Mouse (Mus musculus) forebrain, embryonic 12.5 days (tissue): ENCODE results near the gene Abca4. TPM values are rescaled to one million over a fixed set of nuclear protein-coding genes. Genes with fewer than 3 reads are reported as not detected.
"Not testable (repeated sequence)": the region's sequence is repeated elsewhere in the genome, so short reads cannot be mapped to it uniquely, and the experiment has no call there.

ENCODE experiments used
- ATAC-seq: fragments of 200-750 bp; cut with Nextera tagmentation; 2 replicates; pipeline ENCODE4 v1.8.0; 2017; ENCODE audit warnings: moderate TSS enrichment; ENCODE audit not compliant: low FRiP score
- H3K27ac ChIP-seq: fragments of 300-500 bp; sonication (generic); 2 replicates; pipeline ENCODE4 v1.5.1; 2016; ENCODE audit warnings: mild to moderate bottlenecking
- H3K27me3 ChIP-seq: fragments of 300-500 bp; sonication (generic); 2 replicates; pipeline ENCODE4 v1.6.1; 2016; ENCODE audit warnings: mild to moderate bottlenecking
- H3K36me3 ChIP-seq: fragments of 300-500 bp; sonication (generic); replicated peaks from 2 replicates; pipeline ENCODE4 v1.6.1; 2016; ENCODE audit warnings: mild to moderate bottlenecking
- H3K4me1 ChIP-seq: fragments of 300-500 bp; sonication (generic); 2 replicates; pipeline ENCODE4 v1.6.1; 2016
- H3K4me2 ChIP-seq: fragments of 300-500 bp; sonication (generic); 2 replicates; pipeline ENCODE4 v1.6.1; 2016; ENCODE audit warnings: mild to moderate bottlenecking, moderate library complexity
- H3K4me3 ChIP-seq: fragments of 300-500 bp; sonication (generic); replicated peaks from 2 replicates; pipeline ENCODE4 v1.5.1; 2016; ENCODE audit warnings: mild to moderate bottlenecking
- H3K9ac ChIP-seq: fragments of 300-500 bp; sonication (generic); 2 replicates; pipeline ENCODE4 v1.6.1; 2016; ENCODE audit warnings: mild to moderate bottlenecking
- H3K9me3 ChIP-seq: fragments of 300-500 bp; sonication (generic); 2 replicates; pipeline ENCODE4 v1.6.1; 2016
- WGBS: fragments of 180-500 bp; shearing (Covaris S2); methylation state at CpG from one replicate; pipeline ENCODE4 v1.1.7; 2016; 5-methylcytosine and 5-hydroxymethylcytosine counted together
- polyA plus RNA-seq: library from polyadenylated mRNA; unstranded; fragments of >200 nt; fragmentation: Nextera tagmentation; extraction: Ambion mirVana; gene quantifications from 2 replicates; pipeline ENCODE4 v1.2.1, GENCODE M21; 2016

Gene Abca4
- polyA plus RNA-seq, 1 experiment from 2014 or later, result 1.1 TPM

GRCm38 (mm10) chr3:122210434-122210833 lies 166.2 kb downstream of the Abca4 start:
- H3K9ac ChIP-seq, result no peak overlapping the region
- no peak overlapping the region for H3K27ac ChIP-seq
- H3K9me3 ChIP-seq, result no peaks in the 10 kb centered on the region
- no peaks in the 10 kb centered on the region for H3K4me1 ChIP-seq
- WGBS, result 63% methylated on average over 5 of the region's 5 CpGs
- H3K36me3 ChIP-seq, result no peaks in the 10 kb centered on the region
- H3K27me3 ChIP-seq, result no peaks in the 10 kb centered on the region
- no peak overlapping the region for H3K4me3 ChIP-seq
- no peak for ATAC-seq
- no peak overlapping the region for H3K4me2 ChIP-seq

- Histone ChIP-seq H3K36me3 (no peaks in the 10 kb centered on the region), H3K27me3 (no peaks in the 10 kb centered on the region), H3K27ac (no peak overlapping the region), H3K9ac (no peak overlapping the region), H3K9me3 (no peaks in the 10 kb centered on the region), H3K4me2 (no peak overlapping the region), H3K4me1 (no peaks in the 10 kb centered on the region), H3K4me3 (no peak overlapping the region)
- 90% methylated on average over 7 of the region's 7 CpGs for WGBS
- no peak for ATAC-seq
Observed at GRCm38 (mm10) chr3:122210846-122211245, 166.6 kb downstream of the Abca4 start.

GRCm38 (mm10) chr3:122211446-122212125 lies 167.3 kb downstream of the Abca4 start:
- Histone ChIP-seq H3K27me3 (no peaks in the 10 kb centered on the region), H3K4me3 (no peak overlapping the region), H3K4me1 (no peaks in the 10 kb centered on the region), H3K9me3 (no peaks in the 10 kb centered on the region), H3K36me3 (no peaks in the 10 kb centered on the region), H3K4me2 (no peak overlapping the region), H3K27ac (no peak overlapping the region), H3K9ac (no peak overlapping the region)
- 85% methylated on average over 13 of the region's 13 CpGs for WGBS
- ATAC-seq, result no peak

GRCm38 (mm10) chr3:122221240-122222036 lies 177.2 kb downstream of the Abca4 start:
- Histone ChIP-seq H3K4me1 (no peaks in the 10 kb centered on the region), H3K4me2 (no peak overlapping the region), H3K9me3 (no peaks in the 10 kb centered on the region), H3K27ac (no peak overlapping the region), H3K4me3 (no peak overlapping the region), H3K9ac (no peak overlapping the region), H3K27me3 (no peaks in the 10 kb centered on the region), H3K36me3 (no peaks in the 10 kb centered on the region)
- ATAC-seq, result no peak
- 86% methylated on average over 3 of the region's 3 CpGs for WGBS

- H3K27me3 ChIP-seq, H3K4me1 ChIP-seq, ATAC-seq, H3K4me3 ChIP-seq, H3K9me3 ChIP-seq, H3K36me3 ChIP-seq, H3K9ac ChIP-seq, H3K4me2 ChIP-seq, H3K27ac ChIP-seq: not testable (repeated sequence)
- 85% methylated on average over 6 of the region's 6 CpGs for WGBS
Observed at GRCm38 (mm10) chr3:122226972-122227371, 182.7 kb downstream of the Abca4 start.

Other genes starting within 250 kb of the Abca4 start
- 65.4 and 69.9 TPM in 2 replicates for gene Abcd3, start 229.1 kb upstream of the Abca4 start, polyA plus RNA-seq
- gene Arhgap29, start 91.9 kb upstream of the Abca4 start, polyA plus RNA-seq, result 21.1 and 25.1 TPM in 2 replicates
- 61.3 and 64.6 TPM in 2 replicates for gene Gclm, start 201.1 kb downstream of the Abca4 start, polyA plus RNA-seq
- gene Dnttip2, start 229.9 kb downstream of the Abca4 start, polyA plus RNA-seq, result 81.4 and 82.7 TPM in 2 replicates
- 10.9 and 11.0 TPM in 2 replicates for gene Bcar3, start 249.7 kb downstream of the Abca4 start, polyA plus RNA-seq